Comparison of ENCODE assay signal across 8 mouse cellular contexts in the genomic region with DNA sequence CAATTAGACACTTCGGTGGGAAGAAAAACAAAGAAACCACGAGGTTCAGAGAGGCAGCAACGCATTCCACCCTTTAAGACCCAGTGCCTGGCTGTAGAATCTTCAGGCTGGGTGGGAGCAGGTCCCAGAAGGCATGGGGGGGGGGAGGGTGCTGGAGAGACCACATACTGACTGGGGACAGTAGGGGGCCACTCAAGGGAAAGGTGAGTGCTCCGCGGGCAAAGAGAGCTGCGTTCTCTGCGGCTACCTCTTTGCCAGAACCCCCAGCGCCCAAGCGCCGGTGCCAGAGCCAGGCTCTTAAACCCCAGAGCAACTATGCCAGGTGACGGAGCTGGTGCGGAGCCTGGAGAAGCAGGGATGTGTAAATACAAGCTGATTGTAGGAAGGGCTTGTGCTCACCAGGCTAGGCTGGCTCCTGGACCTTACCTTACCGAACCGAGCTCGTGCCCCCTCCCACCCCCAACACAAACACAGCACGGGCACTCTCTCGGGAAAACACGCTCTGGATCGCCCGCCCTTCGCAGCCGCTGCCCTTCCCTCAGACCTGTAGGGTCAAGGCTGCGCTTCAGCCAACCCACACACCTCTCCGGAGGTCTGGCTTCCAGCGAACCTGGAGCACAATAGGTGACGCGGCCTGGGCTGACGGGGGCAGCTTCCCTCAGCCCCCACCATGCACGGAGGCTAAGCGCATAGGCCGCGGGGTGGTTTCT. TPM values are rescaled to one million over a fixed set of nuclear protein-coding genes. Genes with fewer than 3 reads are reported as not detected.
DNase-seq lines count a peak whose midpoint lies in the region; ATAC-seq lines count a peak whose summit lies in the region.

No protein-coding gene starts in this region.

- H3K36me3 ChIP-seq in hindbrain, embryonic 10.5 days: no peaks in the 10 kb centered on the region
- H3K36me3 ChIP-seq in midbrain, embryonic 11.5 days (ENCODE audit: control insufficient read depth, insufficient read depth, low read length): no peaks in the 10 kb centered on the region

- H3K27me3 ChIP-seq in hindbrain, embryonic 10.5 days (ENCODE audit: insufficient read depth, poor library complexity, severe bottlenecking): peaks cover 75% of the 10 kb centered on the region
- peaks cover 34% of the 10 kb centered on the region for H3K27me3 ChIP-seq in midbrain, embryonic 11.5 days (ENCODE audit: control insufficient read depth, insufficient read depth, low read length)

- peak; percentile 37 to 49 for DNase-seq in lung, adult 18-20 months
- no peak for DNase-seq in lung, postnatal 10 days
- peak; percentile 36 for DNase-seq in cerebellum, adult 8-10 months
- peak; percentile 41 for DNase-seq in hindbrain, embryonic 10.5 days (ENCODE audit: low spot score)
- peak; percentile 96 for DNase-seq in midbrain, embryonic 11.5 days (ENCODE audit: low spot score, missing footprints)
- DNase-seq in ovary, postnatal 14 days (ENCODE audit: low spot score): no peak
- no peak for DNase-seq in natural killer cell, adult 2 months (ENCODE audit: low spot score in 2 of 2)
- no peak for DNase-seq in thymus, adult 18-20 months

- 1% methylated on average over 32 of the region's 32 CpGs for WGBS in hindbrain, embryonic 10.5 days
- under 1% methylated on average over 32 of the region's 32 CpGs for WGBS in midbrain, embryonic 11.5 days

- H3K27ac ChIP-seq in hindbrain, embryonic 10.5 days: peak overlapping the region; percentile 89
- H3K27ac ChIP-seq in midbrain, embryonic 11.5 days (ENCODE audit: low read depth, low read length): no peak overlapping the region

- peak overlapping the region; percentile 99 for H3K4me2 ChIP-seq in midbrain, embryonic 11.5 days

- no peaks in the 10 kb centered on the region for H3K9me3 ChIP-seq in hindbrain, embryonic 10.5 days
- H3K9me3 ChIP-seq in midbrain, embryonic 11.5 days (ENCODE audit: control insufficient read depth, low read length): no peaks in the 10 kb centered on the region

- ATAC-seq in midbrain, embryonic 11.5 days (ENCODE audit: low FRiP score): peak; percentile 54

- peak overlapping the region; percentile 80 for H3K4me3 ChIP-seq in hindbrain, embryonic 10.5 days
- peak overlapping the region; percentile 69 for H3K4me3 ChIP-seq in midbrain, embryonic 11.5 days (ENCODE audit: low read depth, low read length)

- H3K9ac ChIP-seq in midbrain, embryonic 11.5 days (ENCODE audit: low read length): peak overlapping the region; percentile 81

- peaks cover 56% of the 10 kb centered on the region for H3K4me1 ChIP-seq in hindbrain, embryonic 10.5 days (replicated peaks)
- peaks cover 13% of the 10 kb centered on the region for H3K4me1 ChIP-seq in midbrain, embryonic 11.5 days (ENCODE audit: control insufficient read depth, insufficient read depth, low read length)

RNA-seq across cellular contexts. Expression of gene Tbc1d30, which starts 41.1 kb away (rescaled TPM):
- polyA plus RNA-seq in hindbrain, embryonic 10.5 days (2016; fragmentation: Nextera tagmentation; extraction: Ambion mirVana): 3.1 and 4.1 TPM in 2 replicates
- polyA plus RNA-seq in midbrain, embryonic 11.5 days (2014; fragmentation: Nextera tagmentation; extraction: Ambion mirVana): 2.8 and 3.4 TPM in 2 replicates

RNA-seq across cellular contexts. Expression of gene Gns, which starts 54.9 kb away (rescaled TPM):
- 39.5 and 39.9 TPM in 2 replicates for polyA plus RNA-seq in hindbrain, embryonic 10.5 days (2016; fragmentation: Nextera tagmentation; extraction: Ambion mirVana)
- 35.9 and 37.3 TPM in 2 replicates for polyA plus RNA-seq in midbrain, embryonic 11.5 days (2014; fragmentation: Nextera tagmentation; extraction: Ambion mirVana)

Comparison
In these comparisons a context has a peak if more than half of its experiments do, and no peak if none do; other contexts are left out.
1. DNase-seq: peak in lung, adult 18-20 months (2 of 2), cerebellum, adult 8-10 months (single experiment), hindbrain, embryonic 10.5 days (single experiment) and midbrain, embryonic 11.5 days (single experiment); none in lung, postnatal 10 days (single experiment), ovary, postnatal 14 days (single experiment), natural killer cell, adult 2 months (0 of 2) and thymus, adult 18-20 months (0 of 2).